Mouse (Mus musculus) liver, embryonic 16.5 days (tissue): ENCODE measurements around the gene Cmtm6. TPM values are rescaled to one million over a fixed set of nuclear protein-coding genes. Genes with fewer than 3 reads are reported as not detected.
A peak's percentile ranks its signal among the peaks of the same experiment; 100 is the strongest.
"Not testable (repeated sequence)": the region's sequence is repeated elsewhere in the genome, so short reads cannot be mapped to it uniquely, and the experiment has no call there.

ENCODE experiments used
- ATAC-seq: fragments of 200-750 bp; cut with Nextera tagmentation; 2 replicates; pipeline ENCODE4 v1.8.0; 2017; ENCODE audit warnings: low read depth, mild to moderate bottlenecking, moderate number of reproducible peaks, moderate library complexity
- H3K27ac ChIP-seq: fragments of 300-500 bp; sonication (generic); 2 replicates; pipeline ENCODE4 v1.5.1; 2014; ENCODE audit warnings: mild to moderate bottlenecking, low read length
- H3K27me3 ChIP-seq: fragments of 300-500 bp; sonication (generic); 2 replicates; pipeline ENCODE4 v1.6.1; 2014; ENCODE audit warnings: low read depth, low read length, mixed read lengths; ENCODE audit not compliant: control insufficient read depth, insufficient read depth
- H3K36me3 ChIP-seq: fragments of 300-500 bp; sonication (generic); 2 replicates; pipeline ENCODE4 v1.6.1; 2014; ENCODE audit warnings: mild to moderate bottlenecking; ENCODE audit not compliant: control insufficient read depth, insufficient read depth
- H3K4me1 ChIP-seq: fragments of 300-500 bp; sonication (generic); 2 replicates; pipeline ENCODE4 v1.6.1; 2014; ENCODE audit warnings: low read depth, low read length, mixed read lengths; ENCODE audit not compliant: control insufficient read depth
- H3K4me2 ChIP-seq: fragments of 300-500 bp; sonication (generic); 2 replicates; pipeline ENCODE4 v1.6.1; 2014; ENCODE audit warnings: low read depth, low read length, mixed read lengths
- H3K4me3 ChIP-seq: fragments of 300-500 bp; sonication (generic); 2 replicates; pipeline ENCODE4 v1.5.1; 2014; ENCODE audit warnings: low read depth, mild to moderate bottlenecking, low read length
- H3K9ac ChIP-seq: fragments of 300-500 bp; sonication (generic); 2 replicates; pipeline ENCODE4 v1.6.1; 2014; ENCODE audit warnings: low read depth, low read length
- H3K9me3 ChIP-seq: fragments of 300-500 bp; sonication (generic); replicated peaks from 2 replicates; pipeline ENCODE4 v1.6.1; 2016; ENCODE audit warnings: low read length; ENCODE audit not compliant: control insufficient read depth
- WGBS: fragments of 180-500 bp; shearing (Covaris S2); extraction: QIAGEN DNeasy Blood & Tissue Kit; methylation state at CpG from one replicate; pipeline ENCODE4 v1.1.7; 2014; ENCODE audit not compliant: insufficient replicate concordance; 5-methylcytosine and 5-hydroxymethylcytosine counted together
- polyA plus RNA-seq: library from polyadenylated mRNA; unstranded; fragments of >200 nt; fragmentation: Nextera tagmentation; extraction: Ambion mirVana; gene quantifications from 2 replicates; pipeline ENCODE4 v1.2.1, GENCODE M21; 2015

Cmtm6 gene
- polyA plus RNA-seq, 1 experiment from 2014 or later, result 32.2 TPM

GRCm38 (mm10) chr9:114716677-114717331 is 14.1 kb upstream of the Cmtm6 start:
- no peaks in the 10 kb centered on the region for H3K4me1 ChIP-seq
- WGBS, result 79% methylated on average over 18 of the region's 18 CpGs
- H3K27ac ChIP-seq, result no peak overlapping the region
- no peak overlapping the region for H3K4me3 ChIP-seq
- no peak overlapping the region for H3K9ac ChIP-seq
- no peaks in the 10 kb centered on the region for H3K9me3 ChIP-seq
- no peak overlapping the region for H3K4me2 ChIP-seq
- H3K36me3 ChIP-seq, result peaks cover 27% of the 10 kb centered on the region
- no peaks in the 10 kb centered on the region for H3K27me3 ChIP-seq
- ATAC-seq, result peak; percentile 50; the same call in 1 of the 2 replicates

- H3K36me3 ChIP-seq, result peaks cover 12% of the 10 kb centered on the region
- no peak for ATAC-seq
- H3K27me3 ChIP-seq, result no peaks in the 10 kb centered on the region
- no peak overlapping the region for H3K4me2 ChIP-seq
- H3K4me1 ChIP-seq, result peaks cover 22% of the 10 kb centered on the region
- no peak overlapping the region for H3K9ac ChIP-seq
- H3K27ac ChIP-seq, result no peak overlapping the region
- no peaks in the 10 kb centered on the region for H3K9me3 ChIP-seq
- H3K4me3 ChIP-seq, result no peak overlapping the region
- 3% methylated on average over 3 of the region's 3 CpGs for WGBS
Measured at GRCm38 (mm10) chr9:114727315-114727714, 3.6 kb upstream of the Cmtm6 start.

GRCm38 (mm10) chr9:114728432-114728831 is 2.5 kb upstream of the Cmtm6 start:
- peaks cover 33% of the 10 kb centered on the region for H3K4me1 ChIP-seq
- H3K9me3 ChIP-seq, H3K4me3 ChIP-seq, H3K4me2 ChIP-seq, H3K36me3 ChIP-seq, H3K27me3 ChIP-seq, ATAC-seq, H3K27ac ChIP-seq, H3K9ac ChIP-seq: not testable (repeated sequence)
- 10% methylated on average over 2 of the region's 2 CpGs for WGBS

GRCm38 (mm10) chr9:114729911-114730805 is 758 bp upstream of the Cmtm6 start:
- Histone ChIP-seq H3K9ac (peak overlapping the region; percentile 42), H3K4me1 (peaks cover 43% of the 10 kb centered on the region), H3K27me3 (no peaks in the 10 kb centered on the region), H3K9me3 (no peaks in the 10 kb centered on the region), H3K4me3 (peak overlapping the region; percentile 81), H3K4me2 (peak overlapping the region; percentile 88), H3K36me3 (0 out of 2 replicates have a peak, but pooled peaks cover 2% of the 10 kb centered on the region), H3K27ac (0 out of 2 replicates have a peak overlapping the region, but pooled peaks have one; percentile 6)
- WGBS, result 18% methylated on average over 26 of the region's 30 CpGs
- no peak for ATAC-seq

- Histone ChIP-seq H3K4me1 (peaks cover 52% of the 10 kb centered on the region), H3K4me3 (peak overlapping the region; percentile 81), H3K4me2 (peak overlapping the region; percentile 88), H3K9ac (peak overlapping the region; percentile 84), H3K27ac (peak overlapping the region; percentile 93), H3K27me3 (no peaks in the 10 kb centered on the region), H3K36me3 (no peaks in the 10 kb centered on the region), H3K9me3 (no peaks in the 10 kb centered on the region)
- 40% methylated on average over 12 of the region's 12 CpGs for WGBS
- no peak for ATAC-seq
Measured at GRCm38 (mm10) chr9:114731871-114732682, 1.2 kb downstream of the Cmtm6 start.

- Histone ChIP-seq H3K27ac (no peak overlapping the region), H3K9me3 (no peaks in the 10 kb centered on the region), H3K27me3 (no peaks in the 10 kb centered on the region), H3K4me3 (no peak overlapping the region), H3K9ac (no peak overlapping the region), H3K36me3 (no peaks in the 10 kb centered on the region), H3K4me2 (peak overlapping the region; percentile 15), H3K4me1 (peaks cover 55% of the 10 kb centered on the region)
- ATAC-seq, result no peak
- 34% methylated on average over 2 of the region's 2 CpGs for WGBS
Measured at GRCm38 (mm10) chr9:114733238-114733637, 2.3 kb downstream of the Cmtm6 start.

GRCm38 (mm10) chr9:114736442-114736841 is 5.5 kb downstream of the Cmtm6 start:
- no peak overlapping the region for H3K9ac ChIP-seq
- H3K27me3 ChIP-seq, result no peaks in the 10 kb centered on the region
- ATAC-seq, result peak; percentile 62
- no peaks in the 10 kb centered on the region for H3K36me3 ChIP-seq
- H3K9me3 ChIP-seq, result no peaks in the 10 kb centered on the region
- no peak overlapping the region for H3K4me2 ChIP-seq
- WGBS, result 77% methylated on average over 11 of the region's 11 CpGs
- no peak overlapping the region for H3K27ac ChIP-seq
- H3K4me3 ChIP-seq, result no peak overlapping the region
- peaks cover 40% of the 10 kb centered on the region for H3K4me1 ChIP-seq

- no peaks in the 10 kb centered on the region for H3K36me3 ChIP-seq
- WGBS, result 75% methylated on average over 9 of the region's 9 CpGs
- no peak for ATAC-seq
- H3K9ac ChIP-seq, result no peak overlapping the region
- H3K27me3 ChIP-seq, result no peaks in the 10 kb centered on the region
- H3K4me2 ChIP-seq, result no peak overlapping the region
- no peak overlapping the region for H3K27ac ChIP-seq
- no peak overlapping the region for H3K4me3 ChIP-seq
- no peaks in the 10 kb centered on the region for H3K9me3 ChIP-seq
- H3K4me1 ChIP-seq, result peaks cover 14% of the 10 kb centered on the region
Measured at GRCm38 (mm10) chr9:114740336-114740735, 9.4 kb downstream of the Cmtm6 start.
